Mouse (Mus musculus) subcutaneous adipose tissue, adult 2 months (tissue): ENCODE results near the gene Wdr61. TPM values are rescaled to one million over a fixed set of nuclear protein-coding genes. Genes with fewer than 3 reads are reported as not detected.

Source experiments
- polyA plus RNA-seq: library from polyadenylated mRNA; depleted of rRNA; stranded (reverse); fragments of >200 nt; gene quantifications from 2 replicates; pipeline ENCODE4 v1.2.3, GENCODE M21; 2012; ENCODE audit warnings: low replicate concordance; rRNA removed

Gene Wdr61
- 37.8 and 40.8 TPM in 2 replicates for polyA plus RNA-seq

GRCm38 (mm10) chr9:54733921-54734638 is at the start of gene Wdr61:
TSS of gene Wdr61 (minus strand) at chr9:54734519.

GRCm38 (mm10) chr9:54764561-54765217 is 30.4 kb upstream of the Wdr61 start, which contains the start of gene Crabp1:
TSS of gene Crabp1 (plus strand) at chr9:54764748.

GRCm38 (mm10) chr9:54698318-54699086 is 35.8 kb downstream of the Wdr61 start, which contains the start of gene Dnaja4:
TSS of gene Dnaja4 (plus strand) at chr9:54698873.

Other genes with a start within 250 kb of the Wdr61 start
- 7.4 and 8.8 TPM in 2 replicates for gene Dmxl2, start 232.9 kb downstream of the Wdr61 start, polyA plus RNA-seq
- not detected in 2 replicates for gene Sh2d7, start 195.5 kb downstream of the Wdr61 start, polyA plus RNA-seq
- 40.1 and 141 TPM in 2 replicates for gene Cib2, start 174.3 kb downstream of the Wdr61 start, polyA plus RNA-seq
- 95.3 and 205 TPM in 2 replicates for gene Idh3a, start 148.2 kb downstream of the Wdr61 start, polyA plus RNA-seq
- 0.62 and 0.77 TPM in 2 replicates for gene Acsbg1, start 72.6 kb downstream of the Wdr61 start, polyA plus RNA-seq
- gene Dnaja4, start 35.6 kb downstream of the Wdr61 start, polyA plus RNA-seq: 11.0 and 14.3 TPM in 2 replicates
- gene Crabp1, start 30.2 kb upstream of the Wdr61 start, polyA plus RNA-seq: 24.4 TPM in 1 of 2 replicates, not detected in the other
- gene Ireb2, start 129.3 kb upstream of the Wdr61 start, polyA plus RNA-seq: 7.9 and 9.6 TPM in 2 replicates
- 2.4 and 2.7 TPM in 2 replicates for gene Hykk, start 182.8 kb upstream of the Wdr61 start, polyA plus RNA-seq
- gene Psma4, start 216.3 kb upstream of the Wdr61 start, polyA plus RNA-seq: 86.7 and 96.8 TPM in 2 replicates
- gene AY074887, start 216.5 kb upstream of the Wdr61 start, polyA plus RNA-seq: 0.18 TPM in 1 of 2 replicates, not detected in the other
- gene Chrna5, start 246.4 kb upstream of the Wdr61 start, polyA plus RNA-seq: 0.10 TPM in 1 of 2 replicates, not detected in the other